Mouse (Mus musculus): ENCODE measurements around the gene Ccdc182.

Ccdc182 gene

DNA sequence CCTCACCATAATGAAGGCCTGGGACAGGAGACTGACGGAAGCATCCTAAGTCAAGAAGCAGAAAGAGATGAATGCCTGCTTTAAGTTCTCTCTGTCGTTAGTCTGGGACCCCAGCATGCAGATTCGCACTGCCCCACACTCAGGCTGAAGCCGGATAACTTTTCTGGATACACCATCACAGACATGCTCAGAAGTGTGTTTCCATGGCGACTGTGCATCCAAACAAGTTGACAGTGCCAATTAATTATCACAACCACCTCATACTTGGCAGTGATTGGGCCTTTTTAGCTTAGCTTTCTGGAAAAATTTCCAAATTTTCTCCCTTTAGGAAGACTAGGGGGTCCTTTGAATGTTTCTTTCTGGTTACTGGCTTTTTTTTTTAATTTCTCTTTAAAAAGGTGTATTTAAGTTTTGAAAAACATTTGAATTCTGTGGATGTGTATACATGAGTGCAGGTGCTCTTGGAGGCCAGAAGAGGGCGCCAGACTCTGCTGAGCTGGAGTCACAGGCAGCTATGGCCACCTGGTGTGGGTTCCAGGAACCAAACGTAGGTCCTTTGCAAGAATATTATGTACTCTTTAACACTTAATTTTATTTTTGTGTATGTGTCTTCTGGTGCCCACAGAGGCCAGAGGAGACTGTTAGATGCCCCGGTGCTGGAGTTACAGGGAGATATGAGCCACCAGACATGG lies 12.3 kb upstream of the Ccdc182 start:
- no peak for DNase-seq (ENCODE audit: low spot score)

DNA sequence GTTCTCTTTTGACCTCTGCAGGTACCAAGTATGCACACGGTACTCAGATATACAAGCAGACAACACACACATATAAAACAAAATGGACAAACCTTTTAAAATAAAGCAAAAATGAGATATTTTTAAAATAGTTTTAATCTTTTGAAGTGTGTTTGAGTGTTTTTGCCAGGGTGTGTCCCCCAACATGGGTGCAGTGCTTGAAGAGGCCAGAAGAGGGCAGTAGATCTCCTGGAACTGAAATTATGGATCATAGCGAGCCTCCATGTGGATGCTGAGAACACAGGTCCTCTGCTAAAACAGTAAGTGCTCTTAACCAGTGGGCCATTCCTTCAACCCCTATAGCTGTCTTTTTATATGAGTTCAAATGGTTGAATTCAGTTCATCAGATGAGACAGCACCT lies 11.3 kb upstream of the Ccdc182 start:
- no peak for DNase-seq (ENCODE audit: low spot score)

DNA sequence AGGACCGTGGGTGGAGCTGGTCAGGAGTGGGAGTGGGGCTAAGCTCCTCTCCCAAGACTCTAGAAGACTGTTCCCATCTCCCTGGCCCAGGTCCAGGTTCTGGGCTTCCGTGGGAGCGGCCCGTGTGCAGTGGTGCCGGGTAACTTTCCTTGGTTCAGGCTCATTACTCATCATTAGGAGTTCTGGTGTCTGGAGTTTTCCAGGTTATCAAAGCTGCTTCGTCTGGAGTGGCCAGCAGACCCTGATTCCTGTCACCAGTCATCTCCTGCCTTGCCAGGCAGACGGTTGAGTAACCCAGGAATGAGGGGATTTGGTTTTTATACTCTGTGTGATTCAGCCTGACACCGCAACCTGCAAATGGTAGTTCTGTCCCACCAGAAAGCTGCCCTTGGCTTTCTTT lies 7.8 kb upstream of the Ccdc182 start:
- DNase-seq (ENCODE audit: low spot score): no peak

DNA sequence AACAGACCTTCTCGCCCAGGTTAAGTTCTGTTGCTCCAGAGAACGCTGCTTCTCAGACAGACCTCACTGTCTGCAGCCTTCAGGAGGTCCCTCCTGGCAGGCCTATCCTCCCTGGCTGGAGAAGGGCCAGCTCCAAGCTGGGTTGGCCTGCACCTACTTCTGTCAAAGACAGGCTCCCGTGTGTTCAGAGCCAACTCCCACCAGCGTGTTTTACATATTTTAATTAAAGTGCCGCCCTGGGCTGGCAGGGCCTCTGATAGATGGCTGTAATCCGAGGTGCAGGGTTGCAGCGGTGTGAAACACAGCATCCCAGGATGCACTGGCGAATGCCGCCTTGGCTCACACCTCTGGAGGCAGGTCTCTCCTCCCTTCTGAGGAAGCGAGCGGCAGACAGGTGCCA lies 5.5 kb upstream of the Ccdc182 start:
- no peak for DNase-seq (ENCODE audit: low spot score)

DNA sequence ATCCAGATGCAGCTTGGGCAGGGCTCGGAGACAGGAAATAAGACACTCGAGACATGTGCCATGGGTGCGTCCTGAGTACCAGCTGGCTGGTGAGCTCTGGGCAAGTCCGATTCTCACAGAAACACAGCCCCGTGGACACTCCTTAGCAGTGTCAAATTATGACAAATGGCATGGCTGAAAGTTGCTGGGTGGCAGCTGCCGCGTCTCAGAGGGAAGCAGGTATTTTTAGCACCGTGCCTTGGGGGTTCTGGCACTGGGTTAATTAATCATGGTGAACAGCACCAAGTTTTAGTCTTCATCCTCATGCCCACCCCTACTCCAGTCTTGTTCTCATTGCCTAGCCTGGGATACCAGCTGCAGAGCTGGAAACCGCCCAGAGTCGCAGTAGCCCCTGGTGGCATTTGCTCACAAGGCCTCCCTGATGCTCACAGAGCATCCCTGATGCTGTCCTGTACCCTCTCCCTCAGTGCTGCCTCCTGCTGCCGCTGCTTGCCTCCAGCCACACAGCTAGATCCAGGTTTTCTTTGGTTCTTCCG lies 5.0 kb upstream of the Ccdc182 start:
- no peak for DNase-seq (ENCODE audit: low spot score)

DNA sequence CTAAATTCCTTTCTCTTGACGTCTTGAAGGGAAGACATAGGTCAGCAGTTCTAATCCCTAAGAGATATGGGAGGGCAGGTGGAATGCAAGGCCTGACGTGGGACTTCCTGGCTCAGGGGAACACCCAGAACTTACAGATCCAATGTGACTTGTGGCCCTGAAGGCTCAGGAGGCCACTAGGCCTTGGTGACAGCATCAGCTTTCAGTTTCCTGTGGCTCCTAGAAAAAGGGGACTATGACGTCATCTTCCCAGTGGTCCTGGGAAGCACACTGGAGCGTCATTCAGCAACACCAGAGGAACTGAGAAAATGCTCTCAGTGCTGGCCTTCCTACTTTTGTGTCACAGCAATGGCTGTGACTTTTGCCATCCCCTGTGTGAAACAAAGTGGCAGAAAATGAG lies 2.6 kb upstream of the Ccdc182 start:
- DNase-seq (ENCODE audit: low spot score): no peak

DNA sequence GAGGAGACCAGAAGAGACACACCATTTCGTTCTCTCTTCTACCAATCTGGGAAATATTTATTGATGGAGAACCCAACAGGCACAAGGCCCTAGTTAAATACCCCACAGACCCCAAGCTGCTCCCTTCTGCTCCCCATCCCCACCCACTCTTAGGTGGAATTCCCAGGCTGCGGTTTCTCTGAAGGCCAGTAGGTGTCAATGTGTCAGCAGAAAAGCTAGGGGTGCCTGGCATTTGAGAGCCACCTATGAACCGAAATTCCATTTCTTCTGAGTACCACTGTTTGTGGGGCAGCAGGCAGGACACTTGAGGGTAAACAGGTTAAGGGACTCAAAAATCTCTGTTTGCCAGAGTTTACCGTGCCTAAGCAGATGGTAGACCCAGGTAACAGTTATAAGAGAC lies 2.2 kb upstream of the Ccdc182 start:
- peak; percentile 16 for DNase-seq (ENCODE audit: low spot score)

DNA sequence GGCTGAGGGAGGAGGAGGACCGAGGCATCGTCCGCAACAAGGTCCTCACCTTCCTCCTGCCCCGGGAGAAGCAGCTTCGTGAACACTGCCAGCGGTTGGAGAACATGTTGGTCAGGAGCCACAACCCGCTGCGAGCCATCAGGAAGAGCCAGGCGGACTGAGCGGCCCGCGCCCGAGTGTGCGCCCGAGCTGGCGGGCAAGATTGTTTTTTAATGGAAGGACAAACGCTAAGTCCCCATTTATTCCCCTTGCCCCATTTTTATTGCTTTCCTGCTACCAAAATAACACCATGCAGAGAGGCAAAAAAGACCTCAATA lies 494 bp downstream of the Ccdc182 start:
- DNase-seq (ENCODE audit: low spot score): no peak

DNA sequence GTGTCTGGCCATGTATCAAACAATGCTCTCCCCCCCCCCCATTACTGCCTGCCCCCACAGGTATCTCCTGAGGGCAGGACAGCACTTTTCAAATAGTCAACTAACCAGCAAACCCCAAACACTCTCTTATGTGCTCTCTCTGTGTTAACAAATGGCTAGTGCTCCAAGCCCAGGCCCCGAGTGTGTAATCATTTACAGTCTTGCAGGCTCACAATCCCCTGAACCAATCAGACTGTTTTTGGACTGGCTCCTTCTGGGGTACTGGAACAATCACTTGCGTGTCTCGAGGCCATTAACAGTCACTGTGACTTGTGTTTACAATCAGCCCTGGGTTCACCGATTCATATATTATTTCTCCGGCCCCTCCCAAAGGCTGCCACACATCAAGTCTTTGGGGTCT lies 1.4 kb downstream of the Ccdc182 start:
- DNase-seq (ENCODE audit: low spot score): no peak

DNA sequence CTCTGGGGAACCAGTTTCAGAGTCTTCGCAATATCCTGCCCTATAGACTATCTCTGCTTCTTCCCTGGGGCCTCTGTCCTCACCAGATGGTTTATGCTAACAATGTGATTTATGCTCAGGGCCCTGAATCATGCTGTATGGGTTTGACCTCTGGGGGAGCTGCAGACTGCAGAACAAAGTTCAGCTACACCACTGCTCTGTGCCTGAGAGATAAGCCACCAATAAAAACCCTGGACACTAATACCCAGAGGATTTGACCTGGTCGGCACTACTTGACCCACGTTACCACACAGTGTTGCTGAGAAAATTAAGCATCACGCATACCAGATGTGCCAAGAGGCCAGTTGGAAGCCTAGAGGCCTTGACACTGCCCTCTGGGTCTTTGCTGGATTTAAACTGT lies 3.7 kb downstream of the Ccdc182 start:
- no peak for DNase-seq (ENCODE audit: low spot score)

DNA sequence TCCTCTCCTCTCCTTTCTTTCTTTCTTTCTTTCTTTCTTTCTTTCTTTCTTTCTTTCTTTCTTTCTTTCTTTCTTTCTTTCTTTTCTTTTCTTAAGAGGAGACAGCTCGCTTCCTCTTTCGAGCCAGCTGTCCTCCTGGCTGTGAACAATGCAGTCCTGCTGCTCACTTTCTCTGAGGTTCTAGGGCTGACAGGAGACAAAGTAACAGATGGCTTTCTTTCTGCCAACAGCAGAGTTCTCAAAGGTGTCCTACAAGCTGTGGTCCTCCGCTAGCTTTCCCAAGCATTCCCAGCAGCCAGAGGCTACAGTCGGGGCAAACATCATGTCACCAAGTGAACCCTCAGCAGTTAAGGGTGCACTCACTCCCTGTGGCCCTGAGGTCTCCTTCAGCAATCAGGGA lies 5.5 kb downstream of the Ccdc182 start:
- DNase-seq (ENCODE audit: low spot score): no peak

DNA sequence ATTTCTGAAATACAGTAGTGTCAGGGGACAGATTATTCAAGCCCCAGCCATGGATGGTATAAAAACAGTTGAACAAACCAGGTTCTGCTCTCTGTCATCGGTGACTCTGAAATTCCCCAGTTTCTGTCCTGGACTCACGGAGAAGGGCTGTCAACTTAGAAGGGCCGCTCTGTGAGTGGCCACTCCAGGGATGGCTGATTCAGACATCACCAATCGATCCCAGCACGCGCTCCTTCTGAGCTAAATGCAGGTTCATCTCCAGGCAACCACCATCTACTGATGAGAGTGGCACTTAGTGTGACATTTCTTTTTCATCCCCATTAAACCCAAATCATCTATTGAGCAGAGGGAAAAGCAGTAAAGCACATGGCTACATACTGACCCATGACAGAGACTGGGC lies 7.8 kb downstream of the Ccdc182 start:
- no peak for DNase-seq (ENCODE audit: low spot score)

DNA sequence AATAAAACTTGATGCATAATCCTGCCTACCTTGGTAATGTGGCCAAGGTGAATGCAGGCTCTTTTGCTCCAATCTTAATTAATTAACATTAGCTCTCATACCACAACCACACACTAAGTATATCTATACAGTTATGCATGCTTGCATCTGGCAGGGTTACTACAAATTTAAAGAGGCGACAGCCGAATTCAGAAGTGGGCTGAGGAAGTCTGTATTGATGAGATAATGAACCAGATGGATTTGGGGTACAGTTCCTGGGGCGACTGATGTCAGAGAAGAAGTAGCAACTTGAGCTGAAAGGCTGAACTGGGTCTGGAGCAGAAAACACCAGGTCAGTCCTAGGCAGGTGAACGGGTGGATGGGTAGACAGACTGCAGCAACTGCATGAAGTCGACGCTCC lies 11.9 kb downstream of the Ccdc182 start:
- no peak for DNase-seq (ENCODE audit: low spot score)

DNA sequence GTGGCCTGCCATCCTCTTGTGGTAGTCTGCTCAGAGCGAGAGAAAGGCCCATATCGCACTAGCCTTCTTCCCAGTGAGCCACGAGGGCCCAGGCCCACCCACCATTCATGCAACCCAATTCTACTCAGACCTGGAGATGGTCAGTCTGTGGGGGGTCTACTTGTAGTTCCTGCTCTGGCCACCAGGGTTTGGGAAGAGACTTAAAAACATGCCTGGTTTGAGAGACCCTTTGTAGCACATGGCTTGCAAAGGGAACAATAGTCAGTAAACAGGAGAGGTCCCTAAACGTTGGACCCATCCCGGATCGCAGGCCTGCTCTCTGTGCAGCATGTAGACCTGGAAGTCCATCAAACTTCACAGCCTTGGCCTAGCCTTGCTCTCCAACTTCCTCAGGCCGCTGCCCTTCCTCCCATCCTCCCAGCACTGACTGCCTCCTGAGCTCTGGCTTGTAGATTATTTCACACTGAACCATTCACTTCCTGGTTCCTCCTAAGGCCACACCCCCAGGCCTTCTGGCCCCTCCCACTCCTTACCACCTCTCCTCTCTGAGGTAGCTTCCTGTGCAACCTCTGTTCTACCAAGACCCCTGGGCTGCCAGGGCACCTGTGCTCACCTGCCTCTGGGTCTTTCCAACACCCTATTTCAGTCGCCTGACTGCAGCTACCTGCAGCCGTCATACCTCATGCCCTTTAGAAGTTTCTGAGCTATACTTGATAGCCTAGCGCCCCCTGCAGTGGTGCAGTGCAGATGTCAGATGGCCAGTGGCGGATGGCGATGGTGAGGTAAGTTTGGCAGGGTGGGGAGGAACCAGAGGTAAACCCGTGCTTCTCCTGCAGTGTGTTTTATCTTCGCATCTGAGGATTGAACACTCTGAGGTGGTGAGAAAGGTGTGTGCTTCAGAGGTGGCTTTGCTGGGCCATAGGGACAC lies 14.0 kb downstream of the Ccdc182 start:
- no peak for DNase-seq (ENCODE audit: low spot score)

DNA sequence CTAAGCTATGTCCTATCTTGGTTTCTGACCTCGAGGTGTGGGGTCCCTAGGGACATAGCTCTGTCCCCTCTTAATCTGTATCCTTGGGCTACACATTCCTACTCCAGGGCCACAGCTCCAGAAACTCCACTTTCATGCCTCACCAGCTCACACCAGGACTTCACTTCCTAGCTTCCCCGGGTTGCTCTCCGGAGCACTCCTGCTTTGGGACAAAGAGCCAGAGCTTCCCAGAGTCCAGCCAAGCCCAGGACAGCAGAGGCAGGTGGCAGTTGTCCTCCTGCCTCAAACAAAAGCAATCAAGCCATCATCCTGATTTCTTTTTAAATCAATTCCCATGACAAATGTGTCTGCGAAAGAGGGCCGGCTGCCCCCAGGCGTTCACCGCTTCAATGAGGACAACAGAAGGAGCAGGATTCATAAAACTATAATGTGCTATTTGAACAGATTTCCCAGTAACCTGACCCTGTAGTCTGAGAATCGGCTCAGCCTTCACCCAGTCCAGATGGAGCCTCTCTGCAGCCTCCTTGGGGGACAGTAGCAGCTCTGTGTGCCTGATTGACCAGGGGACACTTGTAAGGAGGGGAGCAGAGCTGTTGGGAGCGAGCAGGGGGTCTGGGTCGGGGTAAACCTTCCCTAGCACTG lies 15.3 kb downstream of the Ccdc182 start:
- DNase-seq (ENCODE audit: low spot score): no peak

DNA sequence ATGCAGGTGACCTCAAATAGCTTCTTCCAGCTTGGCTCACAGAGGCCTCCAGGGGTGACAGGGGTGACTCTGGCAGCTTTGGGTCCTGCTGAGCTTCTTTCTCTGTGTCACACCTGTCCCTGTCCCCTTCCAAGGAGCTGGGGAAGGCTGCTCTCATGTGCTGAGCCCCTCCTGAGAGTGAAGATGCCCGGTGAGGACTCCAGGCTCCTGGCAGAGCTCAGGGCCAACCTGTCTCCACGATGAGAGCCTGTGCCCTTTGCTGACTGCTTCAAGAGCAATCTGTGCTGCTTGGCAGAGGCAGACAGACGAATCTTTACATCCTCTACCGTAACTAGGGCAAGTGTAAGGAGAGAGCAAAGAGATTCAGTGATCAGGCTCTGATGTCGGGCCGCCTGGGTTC lies 16.9 kb downstream of the Ccdc182 start:
- DNase-seq (ENCODE audit: low spot score): no peak

DNA sequence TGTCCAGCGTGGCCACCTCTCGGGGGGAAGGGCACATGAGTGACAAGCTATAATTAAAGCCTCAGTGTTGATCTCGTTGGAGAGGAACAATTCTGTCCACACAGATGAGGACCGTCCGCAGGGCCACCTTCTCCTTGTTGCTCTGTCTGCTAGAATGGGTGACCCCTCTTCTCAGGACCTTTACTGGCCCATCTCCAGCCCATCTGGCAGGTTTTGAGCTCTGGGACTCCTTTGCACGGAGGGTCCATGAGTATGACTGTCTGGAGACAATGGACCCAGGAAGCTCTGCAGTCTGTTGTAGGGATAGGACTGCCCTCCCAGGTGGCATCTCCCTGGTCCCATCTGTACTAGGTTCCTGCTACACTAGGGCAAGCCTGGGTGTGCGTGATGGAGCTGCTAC lies 17.7 kb downstream of the Ccdc182 start:
- no peak for DNase-seq (ENCODE audit: low spot score)

DNA sequence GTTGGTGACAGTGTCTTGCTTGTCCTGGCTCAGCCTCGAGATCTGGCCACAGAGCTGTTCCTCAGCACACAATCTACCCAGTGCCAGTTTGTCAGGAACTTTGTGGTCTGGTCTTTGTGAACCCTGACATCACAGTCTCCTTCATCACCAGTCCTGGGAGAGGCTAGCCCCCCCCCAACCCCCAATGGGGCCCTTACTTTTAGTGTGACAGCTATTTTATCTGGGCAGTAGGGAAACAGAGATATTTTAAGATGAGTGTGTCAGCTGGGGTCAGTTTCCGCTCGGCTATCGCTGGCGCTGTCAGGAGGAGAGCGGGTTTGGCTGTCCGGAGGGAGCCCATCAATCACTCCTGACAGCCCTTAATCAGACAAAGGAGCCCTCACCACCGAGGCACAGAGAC lies 19.7 kb downstream of the Ccdc182 start:
- peak; percentile 22 for DNase-seq (ENCODE audit: low spot score)

DNA sequence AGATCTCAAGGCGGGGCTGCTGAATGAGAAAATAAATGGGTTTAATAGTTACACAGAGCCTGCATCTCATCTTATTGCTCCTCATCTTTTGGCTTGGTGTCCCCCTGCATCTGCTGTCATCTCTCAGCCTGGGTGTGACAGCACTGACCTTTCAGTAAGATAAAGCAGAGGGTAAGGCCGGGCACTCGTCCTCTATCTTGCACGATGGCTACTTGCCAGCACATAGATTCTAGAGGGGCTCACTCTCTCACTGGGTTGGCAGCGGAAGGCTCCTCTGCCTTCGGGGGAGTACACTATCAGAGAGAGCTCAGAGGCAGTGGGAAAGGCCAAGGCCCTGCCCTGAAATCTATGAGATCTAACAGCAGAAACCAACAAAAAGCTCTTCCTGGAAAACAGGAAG lies 20.6 kb downstream of the Ccdc182 start:
- no peak for DNase-seq (ENCODE audit: low spot score)

DNA sequence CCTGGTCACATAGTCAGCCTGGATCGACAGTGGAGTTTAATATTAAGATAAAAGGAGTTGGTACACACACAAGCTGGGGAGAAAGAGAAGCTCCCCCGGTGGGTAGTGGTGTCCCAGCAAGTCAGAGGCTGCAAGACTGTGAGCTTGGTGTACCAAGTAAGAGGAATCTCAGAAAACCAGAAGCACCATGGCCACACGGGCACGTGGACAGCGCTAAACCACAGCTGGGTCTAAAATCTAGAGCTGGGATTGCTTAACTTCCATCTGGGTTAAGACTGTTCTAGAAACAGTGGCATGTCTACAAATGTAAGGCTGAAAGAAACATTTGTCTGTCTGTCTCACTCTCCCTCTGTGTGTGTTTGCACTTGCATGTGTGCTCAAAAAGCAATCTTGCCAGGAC lies 21.5 kb downstream of the Ccdc182 start:
- DNase-seq (ENCODE audit: low spot score): no peak

DNA sequence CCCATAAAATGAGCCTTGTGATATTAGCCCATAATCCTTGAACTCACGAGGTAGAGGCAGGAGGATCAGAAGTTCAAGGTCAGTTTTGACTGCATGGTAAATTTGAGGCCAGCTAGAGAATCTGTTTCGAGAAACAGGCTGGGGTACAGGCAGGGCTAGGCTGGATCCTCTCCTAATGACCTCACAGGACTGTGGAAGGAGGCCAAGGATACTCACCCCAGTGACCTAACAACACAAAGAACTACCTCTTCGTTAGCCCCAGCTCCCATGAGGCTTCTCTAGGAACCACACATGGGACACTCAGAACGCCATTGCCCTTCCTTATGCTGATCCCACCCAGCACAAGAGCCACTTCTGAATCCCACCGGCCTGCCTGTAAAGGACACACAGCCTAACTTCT lies 25.0 kb downstream of the Ccdc182 start:
- DNase-seq (ENCODE audit: low spot score): no peak

DNA sequence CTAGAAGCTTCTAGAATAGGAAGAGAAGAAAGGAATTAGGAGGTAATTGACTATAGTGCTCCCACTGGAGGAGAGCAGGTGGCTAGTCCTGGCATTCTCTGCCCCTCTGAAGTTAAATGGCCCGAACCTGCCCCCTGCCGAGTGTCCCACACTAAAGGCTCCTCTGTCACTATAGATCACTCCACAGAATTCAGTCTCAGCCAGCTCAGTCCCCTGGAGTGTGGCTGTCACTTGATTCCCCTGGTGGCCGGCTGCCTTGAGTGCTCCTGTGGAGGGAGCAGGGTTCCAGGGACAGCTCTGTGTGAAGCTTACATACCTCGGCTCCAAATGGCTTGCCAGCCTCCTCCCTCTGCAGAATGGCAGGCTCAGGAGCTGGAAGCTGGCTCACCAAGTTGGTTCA lies 33.2 kb downstream of the Ccdc182 start:
- DNase-seq (ENCODE audit: low spot score): no peak
